Mouse (Mus musculus): ENCODE results near the gene Anks3.
A peak's percentile ranks its signal among the peaks of the same experiment; 100 is the strongest.

Anks3 gene

GRCm38 (mm10) chr16:4928474-4928873 is 35.5 kb downstream of the Anks3 start:
- DNase-seq (ENCODE audit: low read depth, low spot score), result no peak

- no peak for DNase-seq (ENCODE audit: low read depth, low spot score)
These were observed 36.0 kb downstream of the Anks3 start for GRCm38 (mm10) chr16:4927967-4928366.

- no peak for DNase-seq (ENCODE audit: low read depth, low spot score)
These were observed 40.0 kb downstream of the Anks3 start for GRCm38 (mm10) chr16:4923996-4924395.

GRCm38 (mm10) chr16:4922481-4922880 is 41.5 kb downstream of the Anks3 start:
- no peak for DNase-seq (ENCODE audit: low read depth, low spot score)

GRCm38 (mm10) chr16:4920556-4920955 is 43.4 kb downstream of the Anks3 start:
- no peak for DNase-seq (ENCODE audit: low read depth, low spot score)

GRCm38 (mm10) chr16:4916608-4917007 is 47.4 kb downstream of the Anks3 start:
- no peak for DNase-seq (ENCODE audit: low read depth, low spot score)

GRCm38 (mm10) chr16:4915931-4916330 is 48.1 kb downstream of the Anks3 start:
- DNase-seq (ENCODE audit: low read depth, low spot score), result no peak

GRCm38 (mm10) chr16:4913783-4914735 is 49.9 kb downstream of the Anks3 start:
- DNase-seq (ENCODE audit: low read depth, low spot score), result peak; percentile 85

- no peak for DNase-seq (ENCODE audit: low read depth, low spot score)
These were observed 50.9 kb downstream of the Anks3 start for GRCm38 (mm10) chr16:4912907-4913782.

GRCm38 (mm10) chr16:4912074-4912648 is 51.8 kb downstream of the Anks3 start:
- DNase-seq (ENCODE audit: low read depth, low spot score), result peak; percentile 51

- no peak for DNase-seq (ENCODE audit: low read depth, low spot score)
These were observed 53.2 kb downstream of the Anks3 start for GRCm38 (mm10) chr16:4910758-4911157.

GRCm38 (mm10) chr16:4909745-4910144 is 54.3 kb downstream of the Anks3 start:
- peak; percentile 67 for DNase-seq (ENCODE audit: low read depth, low spot score)

- peak; percentile 72 for DNase-seq (ENCODE audit: low read depth, low spot score)
These were observed 56.0 kb downstream of the Anks3 start for GRCm38 (mm10) chr16:4907972-4908371.

GRCm38 (mm10) chr16:4907386-4907785 is 56.6 kb downstream of the Anks3 start:
- DNase-seq (ENCODE audit: low read depth, low spot score), result no peak

- DNase-seq (ENCODE audit: low read depth, low spot score), result no peak
These were observed 57.4 kb downstream of the Anks3 start for GRCm38 (mm10) chr16:4906559-4906958.

GRCm38 (mm10) chr16:4905591-4905990 is 58.4 kb downstream of the Anks3 start:
- no peak for DNase-seq (ENCODE audit: low read depth, low spot score)

- DNase-seq (ENCODE audit: low read depth, low spot score), result no peak
These were observed 59.1 kb downstream of the Anks3 start for GRCm38 (mm10) chr16:4904878-4905277.

GRCm38 (mm10) chr16:4903491-4904102 is 60.4 kb downstream of the Anks3 start:
- no peak for DNase-seq (ENCODE audit: low read depth, low spot score)

- DNase-seq (ENCODE audit: low read depth, low spot score), result no peak
These were observed 61.6 kb downstream of the Anks3 start for GRCm38 (mm10) chr16:4902390-4902789.

- peak; percentile 21 for DNase-seq (ENCODE audit: low read depth, low spot score)
These were observed 62.8 kb downstream of the Anks3 start for GRCm38 (mm10) chr16:4901167-4901566.

GRCm38 (mm10) chr16:4899711-4900110 is 64.3 kb downstream of the Anks3 start:
- DNase-seq (ENCODE audit: low read depth, low spot score), result no peak

Data from R1 (cell line).